Mouse (Mus musculus) skeletal muscle tissue, adult 2 months (tissue): ENCODE measurements at regions not wholly inside any gene's neighbourhood (a gene's known extent, or its start where the extent isn't known, plus 50 kb on each side); places are given as distances from the start of the nearest gene placed in this dataset.
"Not testable (repeated sequence)": the region's sequence is repeated elsewhere in the genome, so short reads cannot be mapped to it uniquely, and the experiment has no call there.

Source experiments
- DNase-seq: peaks from one replicate; pipeline ENCODE4 v3.0.0-alpha.2; 2012; ENCODE audit warnings: low read depth, low spot score

- no peak for DNase-seq
Measured at GRCm38 (mm10) chr8:34303815-34304214, 192.3 kb upstream of the Gm10131 start.

GRCm38 (mm10) chr8:34300331-34300903, 188.9 kb upstream of the Gm10131 start:
- no peak for DNase-seq

- no peak for DNase-seq
Measured at GRCm38 (mm10) chr8:34294721-34295120, 183.2 kb upstream of the Gm10131 start.

GRCm38 (mm10) chr8:34290670-34291069, 179.1 kb upstream of the Gm10131 start:
- no peak for DNase-seq

GRCm38 (mm10) chr8:34287801-34288200, 176.3 kb upstream of the Gm10131 start:
- DNase-seq: no peak

- no peak for DNase-seq
Measured at GRCm38 (mm10) chr8:34284576-34284975, 173.0 kb upstream of the Gm10131 start.

- no peak for DNase-seq
Measured at GRCm38 (mm10) chr8:34280433-34280832, 168.9 kb upstream of the Gm10131 start.

- DNase-seq: no peak
Measured at GRCm38 (mm10) chr8:34275977-34276660, 164.6 kb upstream of the Gm10131 start.

GRCm38 (mm10) chr8:34274796-34275195, 163.3 kb upstream of the Gm10131 start:
- DNase-seq: not testable (repeated sequence)

GRCm38 (mm10) chr8:34274171-34274570, 162.6 kb upstream of the Gm10131 start:
- DNase-seq: no peak

- no peak for DNase-seq
Measured at GRCm38 (mm10) chr8:34269848-34270247, 158.3 kb upstream of the Gm10131 start.

GRCm38 (mm10) chr8:34268806-34269520, 157.4 kb upstream of the Gm10131 start:
- no peak for DNase-seq

- DNase-seq: peak; percentile 9
Measured at GRCm38 (mm10) chr8:34254978-34255377, 143.4 kb upstream of the Gm10131 start.

- DNase-seq: no peak
Measured at GRCm38 (mm10) chr8:34251934-34252333, 140.4 kb upstream of the Gm10131 start.

- no peak for DNase-seq
Measured at GRCm38 (mm10) chr8:34239346-34239900, 127.9 kb upstream of the Gm10131 start.

- DNase-seq: no peak
Measured at GRCm38 (mm10) chr8:34233705-34234104, 122.2 kb upstream of the Gm10131 start.

- no peak for DNase-seq
Measured at GRCm38 (mm10) chr8:34229477-34229876, 117.9 kb upstream of the Gm10131 start.

GRCm38 (mm10) chr8:34225011-34225890, 113.7 kb upstream of the Gm10131 start:
- no peak for DNase-seq

GRCm38 (mm10) chr8:34222187-34222586, 110.7 kb upstream of the Gm10131 start:
- no peak for DNase-seq
